Mouse (Mus musculus) lung, postnatal 0 days (tissue): ENCODE measurements around the gene Tmem108. TPM values are rescaled to one million over a fixed set of nuclear protein-coding genes. Genes with fewer than 3 reads are reported as not detected.

Experiments
- ATAC-seq: fragments of 200-750 bp; cut with Nextera tagmentation; 2 replicates; pipeline ENCODE4 v1.8.0; 2017; ENCODE audit warnings: moderate library complexity
- DNase-seq: peaks from one replicate; pipeline ENCODE4 v3.0.0-alpha.2; 2016; ENCODE audit warnings: low spot score
- H3K27ac ChIP-seq: fragments of 300-500 bp; sonication (generic); 2 replicates; pipeline ENCODE4 v1.5.1; 2014; ENCODE audit warnings: antibody characterized with exemption, mild to moderate bottlenecking, low read length, mixed read lengths
- H3K27me3 ChIP-seq: fragments of 300-500 bp; sonication (generic); replicated peaks from 2 replicates; pipeline ENCODE4 v1.6.1; 2014; ENCODE audit warnings: low read length, mixed read lengths; ENCODE audit not compliant: insufficient read depth
- H3K36me3 ChIP-seq: fragments of 300-500 bp; sonication (generic); 2 replicates; pipeline ENCODE4 v1.6.1; 2014; ENCODE audit warnings: low read length, mixed read lengths; ENCODE audit not compliant: insufficient read depth
- H3K4me1 ChIP-seq: fragments of 300-500 bp; sonication (generic); 2 replicates; pipeline ENCODE4 v1.6.1; 2014; ENCODE audit warnings: antibody characterized with exemption, low read depth, low read length, mixed read lengths; ENCODE audit not compliant: insufficient read depth
- H3K4me2 ChIP-seq: fragments of 300-500 bp; sonication (generic); replicated peaks from 2 replicates; pipeline ENCODE4 v1.6.1; 2014; ENCODE audit warnings: low read depth, mild to moderate bottlenecking, low read length, moderate library complexity, mixed read lengths
- H3K4me3 ChIP-seq: fragments of 300-500 bp; sonication (generic); 2 replicates; pipeline ENCODE4 v1.5.1; 2014; ENCODE audit warnings: low read depth, low read length
- H3K9ac ChIP-seq: fragments of 300-500 bp; sonication (generic); replicated peaks from 2 replicates; pipeline ENCODE4 v1.6.1; 2014; ENCODE audit warnings: low read depth, mild to moderate bottlenecking
- H3K9me3 ChIP-seq: fragments of 300-500 bp; sonication (generic); 2 replicates; pipeline ENCODE4 v1.6.1; 2016; ENCODE audit warnings: low read length, mixed read lengths
- CTCF ChIP-seq: IDR thresholded peaks from 2 replicates; pipeline ENCODE4 v1.5.1; 2016; ENCODE audit warnings: antibody characterized with exemption, mild to moderate bottlenecking
- EP300 ChIP-seq: IDR thresholded peaks from 2 replicates; pipeline ENCODE4 v1.6.1; 2016; ENCODE audit warnings: antibody characterized with exemption, mild to moderate bottlenecking, control low read depth
- WGBS: fragments of 180-500 bp; shearing (Covaris S2); extraction: QIAGEN DNeasy Blood & Tissue Kit; methylation state at CpG from one replicate; pipeline ENCODE4 v1.1.7; 2014; 5-methylcytosine and 5-hydroxymethylcytosine counted together
- polyA plus RNA-seq: library from polyadenylated mRNA; unstranded; fragments of >200 nt; fragmentation: Nextera tagmentation; extraction: Ambion mirVana; gene quantifications from 2 replicates; pipeline ENCODE4 v1.2.1, GENCODE M21; 2015

Tmem108 gene
- polyA plus RNA-seq, 1 experiment from 2014 or later, result 7.3 TPM

DNA sequence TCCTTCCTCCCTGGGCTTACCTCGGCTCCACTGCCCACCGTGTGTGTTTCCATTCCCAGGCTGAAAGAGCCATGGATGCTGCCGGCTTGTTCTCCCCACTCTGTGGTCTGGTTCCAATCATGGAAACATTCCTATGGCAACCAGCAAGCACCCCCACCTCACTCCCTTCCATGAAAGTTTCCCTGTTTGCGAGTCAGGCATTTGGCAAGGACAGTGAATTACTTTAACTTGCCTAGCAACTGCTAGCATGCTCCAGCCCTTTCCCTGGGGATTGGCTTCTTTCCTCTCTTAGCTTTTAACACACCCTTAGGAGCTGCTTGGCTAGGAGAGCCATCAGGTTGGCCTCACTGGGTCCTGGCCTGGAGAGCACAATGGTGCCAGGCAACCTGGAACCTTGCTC lies 68.9 kb downstream of the Tmem108 start:
- no peaks in the 10 kb centered on the region for H3K27me3 ChIP-seq
- H3K4me1 ChIP-seq, result no peaks in the 10 kb centered on the region
- no peak overlapping the region for H3K4me2 ChIP-seq
- DNase-seq (no peak), ATAC-seq (no peak)
- 78% methylated on average over 4 of the region's 4 CpGs for WGBS
- no peaks in the 10 kb centered on the region for H3K36me3 ChIP-seq
- H3K27ac ChIP-seq, result no peak overlapping the region
- no peaks in the 10 kb centered on the region for H3K9me3 ChIP-seq
- TF ChIP-seq CTCF (no peak), EP300 (no peak)
- H3K4me3 ChIP-seq, result no peak overlapping the region
- no peak overlapping the region for H3K9ac ChIP-seq

DNA sequence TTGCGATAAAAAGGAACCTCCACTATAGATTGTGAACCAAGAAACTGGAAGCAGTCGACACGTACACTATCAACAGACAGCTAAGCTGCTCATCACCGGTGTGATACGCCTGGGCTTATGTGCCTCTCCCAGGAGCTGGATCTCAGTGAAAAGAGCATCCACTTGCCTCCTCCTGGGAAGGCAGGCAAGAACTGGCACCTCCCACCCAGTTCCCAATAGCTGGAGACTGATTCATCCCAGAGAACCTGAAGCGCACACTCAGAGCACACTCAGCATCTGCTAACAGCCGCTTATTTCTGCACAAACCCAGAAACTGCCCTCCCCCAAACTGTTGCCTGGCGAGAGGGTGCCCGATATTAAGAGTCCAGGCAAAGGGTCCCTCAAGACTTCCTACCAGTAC lies 69.8 kb downstream of the Tmem108 start:
- WGBS, result 87% methylated on average over 9 of the region's 9 CpGs
- Histone ChIP-seq H3K4me3 (no peak overlapping the region), H3K27me3 (no peaks in the 10 kb centered on the region), H3K36me3 (no peaks in the 10 kb centered on the region), H3K9me3 (no peaks in the 10 kb centered on the region), H3K27ac (no peak overlapping the region), H3K4me1 (no peaks in the 10 kb centered on the region), H3K9ac (no peak overlapping the region), H3K4me2 (no peak overlapping the region)
- ATAC-seq (no peak), DNase-seq (no peak)
- no peak for TF ChIP-seq EP300
- TF ChIP-seq CTCF, result no peak

DNA sequence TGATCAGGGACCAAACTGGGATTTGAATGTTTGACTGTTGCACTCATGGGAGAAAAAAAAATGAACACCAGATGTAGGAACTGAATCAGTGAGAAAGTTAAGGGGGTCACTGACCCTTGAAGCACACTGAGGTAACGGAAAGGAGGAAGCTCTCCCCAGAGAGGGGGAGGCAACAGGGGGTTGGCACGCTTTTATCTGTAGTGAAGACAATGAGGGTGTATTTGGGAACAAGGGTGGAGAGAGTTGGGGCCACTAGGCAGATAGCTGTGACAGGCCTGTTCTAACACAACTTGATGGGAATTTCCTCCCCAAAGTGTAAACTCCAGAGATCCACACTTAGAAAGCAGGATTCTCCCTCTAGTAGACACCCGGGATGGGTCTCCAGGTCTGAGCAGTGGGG lies 71.2 kb downstream of the Tmem108 start:
- H3K9ac ChIP-seq, result no peak overlapping the region
- TF ChIP-seq CTCF (no peak), EP300 (no peak)
- H3K4me2 ChIP-seq, result no peak overlapping the region
- H3K36me3 ChIP-seq, result no peaks in the 10 kb centered on the region
- H3K4me3 ChIP-seq, result no peak overlapping the region
- no peaks in the 10 kb centered on the region for H3K27me3 ChIP-seq
- DNase-seq (no peak), ATAC-seq (no peak)
- H3K27ac ChIP-seq, result no peak overlapping the region
- H3K4me1 ChIP-seq, result no peaks in the 10 kb centered on the region
- H3K9me3 ChIP-seq, result no peaks in the 10 kb centered on the region
- 50% methylated on average over 3 of the region's 3 CpGs for WGBS

DNA sequence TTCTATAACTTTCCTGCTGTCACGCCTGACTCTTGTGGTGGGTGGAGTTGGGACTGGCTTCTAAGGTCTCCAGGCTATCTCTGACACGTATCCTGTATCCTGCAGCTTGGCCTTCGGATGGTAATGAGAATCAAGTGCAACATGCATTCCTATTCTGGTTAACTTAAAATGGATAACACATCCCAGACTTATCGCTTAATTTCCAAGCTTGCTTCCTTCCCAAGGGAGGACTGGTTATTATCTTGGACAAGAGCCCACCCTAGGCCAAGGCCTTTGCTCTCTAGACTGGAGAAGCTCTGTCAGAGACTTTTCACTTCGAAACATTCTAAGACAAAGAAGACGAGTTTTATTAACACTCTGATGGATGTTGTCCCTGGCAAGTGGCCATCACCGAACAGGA lies 71.9 kb downstream of the Tmem108 start:
- DNase-seq, result no peak
- H3K4me1 ChIP-seq, result no peaks in the 10 kb centered on the region
- WGBS, result 58% methylated on average over 7 of the region's 7 CpGs

DNA sequence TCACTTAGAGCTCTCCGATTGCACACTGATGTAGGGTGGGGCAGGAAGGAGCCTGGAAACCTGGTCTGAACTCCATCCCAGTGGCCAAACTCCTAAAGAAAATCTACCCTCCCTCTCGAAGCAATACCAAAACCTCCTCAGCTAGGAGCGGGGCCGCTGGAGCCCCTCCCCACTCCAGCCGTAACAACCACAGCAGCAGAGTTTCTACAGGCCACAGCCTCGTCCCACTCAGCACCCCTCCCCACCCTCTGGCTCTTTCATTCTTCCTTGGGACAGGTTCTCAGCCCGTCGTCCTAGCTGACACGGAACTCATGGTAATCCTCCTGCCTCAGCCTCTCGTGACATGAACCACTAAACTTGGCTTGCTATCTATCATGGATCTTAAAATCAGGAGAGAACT lies 72.6 kb downstream of the Tmem108 start:
- no peak overlapping the region for H3K27ac ChIP-seq
- no peaks in the 10 kb centered on the region for H3K27me3 ChIP-seq
- TF ChIP-seq EP300 (no peak), CTCF (no peak)
- no peak overlapping the region for H3K4me3 ChIP-seq
- H3K9me3 ChIP-seq, result no peaks in the 10 kb centered on the region
- no peaks in the 10 kb centered on the region for H3K36me3 ChIP-seq
- H3K9ac ChIP-seq, result no peak overlapping the region
- H3K4me1 ChIP-seq, result no peaks in the 10 kb centered on the region
- 83% methylated on average over 10 of the region's 10 CpGs for WGBS
- DNase-seq (no peak), ATAC-seq (no peak)
- H3K4me2 ChIP-seq, result no peak overlapping the region

More for the DNA sequence above, 71.9 kb downstream of the Tmem108 start:
- Histone ChIP-seq H3K4me3 (no peak overlapping the region), H3K9me3 (no peaks in the 10 kb centered on the region), H3K9ac (no peak overlapping the region), H3K27me3 (no peaks in the 10 kb centered on the region), H3K4me2 (no peak overlapping the region), H3K36me3 (no peaks in the 10 kb centered on the region), H3K27ac (no peak overlapping the region)
- TF ChIP-seq EP300 (no peak), CTCF (no peak)
- ATAC-seq, result no peak

DNA sequence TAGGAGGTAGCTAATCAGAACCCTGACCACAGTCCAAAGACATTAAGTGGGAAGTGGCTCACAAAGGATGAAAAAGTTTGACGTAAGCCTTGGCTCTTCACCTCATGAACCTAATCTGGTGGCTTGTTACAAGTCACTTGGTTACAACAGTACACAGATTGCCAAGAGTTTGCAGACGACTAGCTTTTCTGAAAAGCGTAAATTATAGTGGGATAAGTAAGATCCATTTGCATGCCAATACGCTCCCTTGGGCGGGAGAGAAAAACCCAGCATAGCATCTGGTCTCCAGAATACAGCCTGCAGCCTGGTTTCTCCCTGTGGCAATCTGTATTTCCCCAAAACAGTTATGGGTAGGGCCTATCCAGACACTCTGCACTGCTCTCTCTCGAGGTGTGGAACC lies 74.5 kb downstream of the Tmem108 start:
- DNase-seq, result no peak
- no peak for ATAC-seq
- no peak overlapping the region for H3K9ac ChIP-seq

DNA sequence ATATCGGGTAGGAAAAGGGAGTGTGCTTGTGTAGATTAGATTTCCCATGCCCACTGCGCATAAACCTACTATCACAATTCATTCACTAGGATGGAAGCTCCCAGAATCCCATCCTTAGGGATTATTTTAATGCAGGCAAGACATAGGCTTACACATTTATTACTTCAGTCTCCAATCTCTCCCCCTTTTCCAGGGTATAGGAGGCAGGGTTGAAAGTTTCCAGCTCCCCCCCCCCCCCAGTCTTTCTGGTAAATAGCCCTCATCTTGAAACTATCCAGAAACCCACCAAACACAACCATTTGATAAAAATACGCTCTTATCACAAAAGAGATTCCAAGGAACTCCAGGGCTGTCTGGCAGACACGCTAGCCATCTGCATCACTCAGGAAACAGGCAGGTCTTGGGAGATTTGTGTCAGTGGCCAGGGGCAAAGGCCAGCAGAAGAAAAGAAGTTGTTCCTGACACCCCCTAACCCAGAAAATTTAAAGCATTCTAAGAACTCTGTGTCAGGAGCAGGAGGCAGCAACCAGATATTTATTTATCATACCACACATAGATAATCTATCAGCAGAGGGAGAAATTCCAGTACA lies 79.8 kb downstream of the Tmem108 start:
- no peak overlapping the region for H3K27ac ChIP-seq
- no peak overlapping the region for H3K4me2 ChIP-seq
- ATAC-seq (no peak), DNase-seq (no peak)
- no peaks in the 10 kb centered on the region for H3K36me3 ChIP-seq
- H3K9me3 ChIP-seq, result no peaks in the 10 kb centered on the region
- H3K4me1 ChIP-seq, result no peaks in the 10 kb centered on the region
- WGBS, result 47% methylated on average over 4 of the region's 4 CpGs
- H3K27me3 ChIP-seq, result no peaks in the 10 kb centered on the region
- H3K9ac ChIP-seq, result no peak overlapping the region
- TF ChIP-seq CTCF (no peak), EP300 (no peak)
- H3K4me3 ChIP-seq, result no peak overlapping the region

More for the DNA sequence above, 74.5 kb downstream of the Tmem108 start:
- Histone ChIP-seq H3K9me3 (no peaks in the 10 kb centered on the region), H3K27ac (no peak overlapping the region), H3K4me2 (no peak overlapping the region), H3K36me3 (no peaks in the 10 kb centered on the region), H3K27me3 (no peaks in the 10 kb centered on the region), H3K4me3 (no peak overlapping the region), H3K4me1 (no peaks in the 10 kb centered on the region)
- TF ChIP-seq EP300 (no peak), CTCF (no peak)
- 63% methylated on average over 6 of the region's 6 CpGs for WGBS
